Mouse (Mus musculus) urinary bladder, postnatal 14 days (tissue): ENCODE results near the gene Il11.

Experiments
- DNase-seq: peaks from one replicate; pipeline ENCODE4 v3.0.0; 2021; ENCODE audit warnings: low spot score

Gene Il11

GRCm38 (mm10) chr7:4788499-4789435, 6.1 kb upstream of the Il11 start:
- peak; percentile 56 for DNase-seq

- DNase-seq = no peak
Measured at GRCm38 (mm10) chr7:4783667-4784268, 1.1 kb upstream of the Il11 start.

GRCm38 (mm10) chr7:4782130-4782529, 529 bp downstream of the Il11 start:
- no peak for DNase-seq

GRCm38 (mm10) chr7:4779921-4780320, 2.7 kb downstream of the Il11 start:
- no peak for DNase-seq

GRCm38 (mm10) chr7:4777851-4778637, 4.6 kb downstream of the Il11 start:
- no peak for DNase-seq

GRCm38 (mm10) chr7:4776861-4777830, 5.5 kb downstream of the Il11 start:
- DNase-seq = peak; percentile 70

- no peak for DNase-seq
Measured at GRCm38 (mm10) chr7:4776131-4776530, 6.5 kb downstream of the Il11 start.

- no peak for DNase-seq
Measured at GRCm38 (mm10) chr7:4771202-4771601, 11.5 kb downstream of the Il11 start, which contains the start of gene Fam71e2. TSS of gene Fam71e2 (minus strand) at chr7:4771302.

GRCm38 (mm10) chr7:4764946-4765710, 17.5 kb downstream of the Il11 start:
- DNase-seq = no peak

GRCm38 (mm10) chr7:4759670-4760069, 23.0 kb downstream of the Il11 start:
- DNase-seq = no peak

GRCm38 (mm10) chr7:4752821-4753570, 29.7 kb downstream of the Il11 start, which contains the start of gene Cox6b2:
TSS of gene Cox6b2 (minus strand) at chr7:4753094.
- DNase-seq = peak; percentile 85

- peak; percentile 59 for DNase-seq
Measured at GRCm38 (mm10) chr7:4751971-4752820, 30.5 kb downstream of the Il11 start.

- no peak for DNase-seq
Measured at GRCm38 (mm10) chr7:4749169-4749568, 33.5 kb downstream of the Il11 start.

GRCm38 (mm10) chr7:4748321-4748720, 34.3 kb downstream of the Il11 start:
- DNase-seq = no peak

GRCm38 (mm10) chr7:4747156-4747899, 35.3 kb downstream of the Il11 start:
- DNase-seq = no peak

- no peak for DNase-seq
Measured at GRCm38 (mm10) chr7:4746326-4746980, 36.2 kb downstream of the Il11 start.

- no peak for DNase-seq
Measured at GRCm38 (mm10) chr7:4744886-4745285, 37.8 kb downstream of the Il11 start.
